Mouse (Mus musculus) NIH3T3 (cell line): ENCODE results near the gene Lrr1.

ENCODE experiments used
- DNase-seq: peaks from one replicate; pipeline ENCODE4 v3.0.0-alpha.2; 2012; ENCODE audit warnings: low read depth

Lrr1 gene

DNA sequence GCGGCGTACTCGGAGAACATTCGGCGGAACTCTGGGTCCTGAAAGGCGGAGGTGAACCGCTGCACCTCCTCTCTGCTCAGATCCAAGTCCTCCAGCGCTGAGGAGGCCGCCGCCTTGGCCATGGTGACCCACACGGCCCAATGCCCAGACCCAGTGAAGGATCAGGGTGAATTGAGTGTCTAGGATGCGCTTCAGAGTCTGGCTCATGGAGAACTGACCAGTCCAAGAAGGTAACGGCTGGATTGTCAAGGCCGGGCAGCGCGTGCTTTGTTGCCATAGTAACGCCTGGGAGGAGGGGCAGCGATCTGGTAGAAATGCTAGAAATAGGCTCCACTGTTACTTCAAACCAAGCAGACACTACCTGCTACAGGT lies 29.5 kb downstream of the Lrr1 start, which contains the start of gene Dnaaf2:
TSS of gene Dnaaf2 (minus strand) at position 266 of the 372 bp plus-strand sequence.
- peak; percentile 84 for DNase-seq

DNA sequence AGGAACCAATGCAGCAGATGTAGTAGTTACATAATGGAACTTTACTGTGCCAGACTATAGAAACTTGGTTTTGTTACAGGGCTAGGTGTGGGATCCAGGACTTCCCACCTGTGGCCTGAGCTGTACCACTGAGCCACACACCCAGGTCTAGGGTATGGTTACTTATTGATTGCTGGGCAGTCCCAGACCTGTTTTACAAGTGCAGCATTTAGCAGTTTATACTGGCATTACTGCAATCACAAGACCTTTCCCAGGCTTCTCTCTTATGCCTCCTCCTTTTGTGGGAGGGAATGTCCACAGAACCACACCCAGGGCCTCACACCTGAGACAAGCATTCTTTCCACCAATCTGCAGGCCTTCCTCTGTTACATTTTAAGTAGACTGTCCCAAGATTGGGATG lies 30.4 kb downstream of the Lrr1 start:
- DNase-seq = no peak

DNA sequence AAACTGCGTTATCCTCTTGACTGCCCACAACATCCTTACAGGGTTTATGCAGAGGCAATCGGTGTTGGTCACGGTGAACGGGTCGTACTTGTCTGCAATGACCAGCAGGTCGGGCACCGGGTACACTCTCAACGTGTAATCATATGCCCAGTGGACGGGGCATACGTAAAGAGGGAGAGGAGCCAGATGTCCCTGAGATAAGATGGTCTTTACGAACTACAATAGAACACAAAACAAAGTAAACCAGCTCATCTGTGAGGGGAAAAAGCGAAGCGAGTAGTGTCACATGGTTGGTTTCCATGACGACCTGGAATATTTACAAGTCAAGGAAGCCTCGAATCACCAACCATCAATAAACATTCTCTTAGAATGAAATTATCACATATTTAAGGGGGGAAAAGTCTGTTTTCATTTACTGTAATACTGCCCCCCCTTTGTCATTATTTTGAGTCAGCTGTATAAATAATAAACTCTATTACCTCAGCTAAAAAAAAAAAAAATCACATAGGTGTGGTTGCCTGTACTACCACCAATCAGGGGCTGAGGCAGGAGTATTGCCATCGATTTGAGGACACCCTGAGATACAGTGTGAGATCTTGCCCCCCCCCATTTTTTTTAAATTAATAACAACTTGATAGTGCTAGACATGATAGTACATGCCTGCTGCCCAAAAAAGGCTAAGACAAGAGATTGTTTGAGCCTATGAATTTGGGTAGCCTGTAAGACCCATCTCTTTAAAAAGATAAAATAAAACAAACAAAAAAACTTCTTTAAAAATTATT lies 35.6 kb downstream of the Lrr1 start, which contains the start of gene Gm49384:
TSS of gene Gm49384 (minus strand) at position 216 of the 782 bp plus-strand sequence.
- peak; percentile 33 for DNase-seq

DNA sequence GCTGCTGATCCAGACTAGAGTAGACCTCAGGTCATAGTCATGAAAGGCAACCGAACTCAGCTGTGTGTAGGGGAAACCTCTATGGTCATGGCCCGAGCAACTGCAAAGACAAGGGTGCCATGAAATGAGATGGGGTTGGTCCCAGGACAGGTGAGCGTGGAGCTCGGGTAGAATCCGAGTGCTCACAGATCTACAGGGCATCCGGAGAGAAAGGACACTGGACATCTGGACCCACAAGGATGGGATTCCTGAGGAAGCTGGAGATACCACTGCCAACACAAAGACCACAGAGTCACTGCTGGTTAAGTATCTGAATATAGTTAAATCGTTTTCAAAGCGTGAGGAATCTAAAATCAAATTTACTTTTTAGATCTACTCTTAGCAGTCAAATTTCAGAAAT lies 38.8 kb downstream of the Lrr1 start:
- no peak for DNase-seq

DNA sequence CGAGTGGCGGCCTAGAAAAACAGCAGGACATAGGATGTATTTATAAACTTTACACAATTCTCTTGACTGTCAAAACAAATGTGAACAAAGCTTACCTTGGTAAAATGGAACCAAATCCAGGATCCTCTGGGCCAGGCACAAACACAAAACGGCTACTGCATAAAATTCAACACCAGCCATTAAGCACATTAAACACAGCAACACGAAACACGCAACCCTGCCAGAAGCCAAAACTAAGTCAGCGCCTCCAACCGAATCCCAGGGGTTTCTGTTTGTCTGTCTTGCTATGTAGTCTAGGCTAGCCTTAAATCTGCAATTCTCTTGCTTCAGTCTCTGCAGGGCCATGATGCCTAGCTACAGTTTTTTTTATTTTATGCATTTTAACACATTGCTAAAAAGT lies 39.3 kb downstream of the Lrr1 start:
- no peak for DNase-seq

DNA sequence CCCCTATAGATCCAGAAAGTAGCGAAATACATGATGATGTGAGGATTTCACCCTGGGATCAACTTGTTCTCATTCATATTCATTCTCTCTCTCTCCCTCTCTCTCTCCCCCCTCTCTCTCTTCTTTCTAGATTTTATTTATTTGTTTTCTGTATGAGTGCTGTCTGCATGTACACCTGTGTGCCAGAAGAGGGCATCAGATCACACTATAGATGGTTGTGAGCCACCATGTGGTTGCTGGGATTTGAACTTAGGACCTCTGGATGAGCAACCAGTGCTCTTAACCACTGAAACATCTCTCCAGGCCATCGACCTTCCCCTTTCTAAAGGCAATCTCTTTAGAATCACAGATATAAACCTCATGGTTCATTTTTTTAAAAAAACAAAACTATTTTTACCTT lies 39.9 kb downstream of the Lrr1 start:
- no peak for DNase-seq

DNA sequence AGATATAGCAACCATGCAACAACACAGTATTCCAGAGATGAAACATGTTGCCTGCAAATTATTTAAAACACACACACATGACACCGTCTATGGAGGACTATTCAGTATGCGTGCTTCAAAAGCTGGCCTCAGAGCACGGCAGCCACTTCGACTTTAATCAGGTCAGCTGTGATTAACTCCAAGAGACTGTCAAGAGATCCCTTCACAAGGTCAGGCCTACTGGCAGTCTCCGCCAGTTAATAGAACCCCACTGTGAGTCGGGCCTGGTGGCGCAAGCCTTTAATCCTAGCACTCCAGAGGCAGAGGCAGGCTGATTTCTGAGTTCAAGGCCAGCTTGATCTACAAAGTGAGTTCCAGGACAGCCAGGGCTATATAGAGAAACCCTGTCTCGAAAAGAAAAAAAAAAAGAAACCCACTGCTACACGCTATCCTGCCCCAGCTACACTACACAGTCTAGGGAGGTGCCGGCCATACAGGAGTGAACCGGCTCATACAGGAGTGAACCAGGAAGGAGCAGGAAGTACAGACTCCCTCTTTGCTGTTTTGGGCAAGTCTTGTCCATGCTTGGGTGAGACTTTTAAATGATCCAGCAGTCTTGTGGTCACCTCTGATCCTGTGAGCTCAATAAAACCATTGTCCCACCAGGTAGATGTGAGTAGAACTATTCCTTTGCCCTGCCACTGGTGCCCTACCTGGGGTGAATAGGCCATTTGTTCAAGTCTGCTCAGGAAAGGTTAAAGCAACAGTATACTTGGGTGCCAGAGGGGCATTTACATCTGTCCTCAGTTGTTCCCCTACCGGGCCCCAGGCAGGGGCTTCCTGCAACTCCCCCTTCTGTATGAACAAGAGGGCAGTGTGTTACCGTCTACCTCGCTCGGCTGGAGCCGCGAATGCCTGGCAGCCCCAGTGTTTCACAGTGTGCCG lies 41.7 kb downstream of the Lrr1 start:
- DNase-seq = no peak

DNA sequence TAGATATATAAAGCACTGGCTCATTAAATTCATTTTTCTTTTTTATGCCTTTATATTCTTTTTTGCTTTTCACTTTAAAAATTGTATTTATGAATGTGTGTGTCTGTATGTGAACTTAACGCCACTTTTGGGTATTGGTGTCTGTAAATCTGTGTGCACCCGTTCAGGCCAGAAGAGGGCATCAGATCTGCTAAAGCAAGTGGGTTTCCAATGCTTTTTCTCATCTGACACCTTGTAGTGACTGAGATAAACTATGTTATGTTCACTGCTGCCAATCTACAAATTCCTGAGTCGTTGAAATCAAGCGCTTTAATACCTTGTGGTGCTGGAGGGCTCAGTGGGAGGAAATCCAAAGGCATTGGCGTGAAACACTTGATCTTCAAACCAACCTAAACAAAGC lies 42.4 kb downstream of the Lrr1 start:
- peak; percentile 57 for DNase-seq

DNA sequence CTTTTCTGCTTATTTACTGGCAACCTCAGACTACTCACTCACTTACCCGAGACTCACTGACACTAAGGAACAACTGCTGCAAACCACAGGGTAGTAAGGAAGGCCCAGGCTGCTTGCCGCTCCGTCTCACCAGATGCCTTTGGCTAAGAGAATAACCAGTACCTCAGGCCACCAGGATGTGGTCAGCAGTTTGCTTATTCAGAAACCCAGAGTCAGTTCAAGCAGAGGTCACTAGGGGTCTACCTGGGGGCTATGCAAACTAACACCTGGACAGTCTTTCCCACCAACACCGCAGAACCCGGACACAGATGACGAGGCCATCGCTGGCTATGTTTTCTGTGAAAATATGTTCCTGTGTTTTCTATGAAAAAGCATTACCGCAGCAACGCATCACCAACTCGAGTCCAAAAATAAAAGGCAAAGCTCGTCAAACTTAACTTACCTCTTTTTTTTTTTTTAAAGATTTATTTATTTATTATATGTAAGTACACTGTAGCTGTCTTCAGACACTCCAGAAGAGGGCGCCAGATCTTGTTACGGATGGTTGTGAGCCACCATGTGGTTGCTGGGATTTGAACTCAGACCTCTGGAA lies 44.7 kb downstream of the Lrr1 start:
- no peak for DNase-seq

DNA sequence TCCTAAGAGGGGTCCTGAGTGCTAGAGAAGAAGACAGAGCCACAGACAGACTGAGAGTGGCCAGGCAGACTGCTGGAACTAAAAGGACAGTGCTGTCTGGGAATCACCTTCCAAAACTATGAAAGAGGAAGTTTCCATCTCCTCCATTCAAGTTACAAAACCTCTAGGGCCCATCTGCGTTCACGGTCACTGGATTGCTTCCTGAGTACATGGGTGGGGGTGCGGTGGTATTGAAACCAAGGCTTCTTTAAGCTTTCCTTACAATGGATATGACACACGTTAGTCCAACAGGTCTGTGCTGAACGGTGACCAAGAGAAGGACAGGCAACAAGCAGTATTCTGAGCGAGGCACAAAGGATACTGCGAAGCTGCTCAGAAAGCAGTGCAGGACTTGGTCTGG lies 45.8 kb downstream of the Lrr1 start:
- DNase-seq = no peak

DNA sequence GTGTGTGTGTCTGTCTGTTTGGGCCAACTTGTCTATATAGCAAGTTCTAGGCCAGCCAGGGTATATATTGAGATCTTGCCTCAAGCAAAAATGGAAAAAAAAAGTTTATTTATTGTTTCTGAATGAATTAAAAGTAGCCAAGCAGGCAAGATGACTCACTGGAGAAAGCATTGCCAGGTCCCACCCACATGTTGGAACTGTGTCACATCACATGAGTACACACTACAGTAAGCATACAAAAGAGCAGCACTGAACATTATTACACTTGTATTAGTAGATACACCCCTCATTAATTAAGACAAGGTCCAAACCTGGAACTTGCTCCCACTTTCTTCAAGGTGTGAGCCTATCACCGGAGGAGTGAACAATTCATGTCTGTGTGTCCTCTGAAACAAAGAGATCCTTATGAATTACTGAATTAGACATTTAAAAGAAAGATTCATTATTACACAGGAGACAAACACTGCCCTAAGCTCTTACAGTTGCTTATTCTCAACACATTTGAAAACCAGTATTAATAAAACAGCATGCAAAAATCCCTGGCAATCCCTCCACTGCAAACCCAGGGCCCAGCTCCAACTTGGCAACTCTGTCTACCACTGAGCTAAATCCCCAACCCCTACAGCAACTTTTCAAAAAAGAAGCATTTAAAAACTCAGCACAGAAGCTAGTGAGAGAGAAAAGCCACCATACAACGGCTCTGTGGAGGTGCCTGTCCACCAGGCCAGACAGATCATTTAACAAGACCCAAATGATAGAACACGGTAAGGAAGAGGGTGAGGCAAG lies 46.6 kb downstream of the Lrr1 start:
- DNase-seq = peak; percentile 96

DNA sequence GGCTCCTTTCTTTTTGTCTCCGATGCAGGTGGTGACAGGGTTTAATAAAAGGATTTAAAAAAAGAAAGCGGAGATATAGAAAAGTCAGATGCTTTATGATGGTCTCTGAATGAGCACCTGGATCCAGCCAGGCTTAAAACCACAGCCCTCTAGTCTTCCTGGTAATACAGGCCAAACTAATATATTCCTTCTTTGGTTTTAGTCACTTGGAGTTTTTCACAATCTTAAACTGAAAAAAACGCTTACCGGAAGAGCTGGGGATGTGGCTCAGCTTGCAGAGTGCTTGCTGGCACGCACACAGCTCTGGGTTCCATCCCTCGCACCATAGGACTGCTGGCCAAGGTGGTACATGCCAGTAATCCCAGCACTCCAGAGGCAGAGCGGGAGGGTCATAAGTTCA lies 48.0 kb downstream of the Lrr1 start:
- no peak for DNase-seq

DNA sequence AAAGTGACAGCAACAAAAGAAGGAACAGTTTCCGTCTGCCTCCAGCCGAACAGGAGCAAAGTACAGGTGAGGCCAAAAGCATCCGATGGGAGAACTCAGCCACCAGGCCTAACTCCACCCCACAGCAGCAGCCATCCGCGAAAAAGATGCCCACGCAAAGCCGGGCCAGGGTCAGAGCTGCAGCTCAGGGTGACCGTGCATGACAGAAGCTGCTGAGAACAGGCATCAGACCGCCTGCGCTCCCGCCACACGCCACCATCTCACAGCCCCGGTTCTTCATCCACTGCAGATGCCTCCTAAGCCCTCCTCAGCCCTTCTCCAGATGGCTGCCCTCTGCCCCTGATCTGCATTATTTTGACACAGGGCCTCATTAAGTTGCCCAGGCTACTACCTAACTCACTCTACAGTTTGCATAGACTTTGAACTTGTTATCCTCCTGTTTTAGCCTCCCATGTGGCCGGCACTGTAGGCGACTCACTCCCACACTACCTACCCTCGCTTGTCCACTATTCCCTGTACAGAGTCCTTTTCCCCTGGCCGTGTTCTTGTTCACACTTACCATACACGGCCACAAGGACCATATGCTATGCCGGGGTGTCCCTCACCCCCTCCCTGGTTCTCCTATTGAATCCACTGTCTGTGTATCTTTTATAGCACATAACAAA lies 52.1 kb downstream of the Lrr1 start:
- no peak for DNase-seq

DNA sequence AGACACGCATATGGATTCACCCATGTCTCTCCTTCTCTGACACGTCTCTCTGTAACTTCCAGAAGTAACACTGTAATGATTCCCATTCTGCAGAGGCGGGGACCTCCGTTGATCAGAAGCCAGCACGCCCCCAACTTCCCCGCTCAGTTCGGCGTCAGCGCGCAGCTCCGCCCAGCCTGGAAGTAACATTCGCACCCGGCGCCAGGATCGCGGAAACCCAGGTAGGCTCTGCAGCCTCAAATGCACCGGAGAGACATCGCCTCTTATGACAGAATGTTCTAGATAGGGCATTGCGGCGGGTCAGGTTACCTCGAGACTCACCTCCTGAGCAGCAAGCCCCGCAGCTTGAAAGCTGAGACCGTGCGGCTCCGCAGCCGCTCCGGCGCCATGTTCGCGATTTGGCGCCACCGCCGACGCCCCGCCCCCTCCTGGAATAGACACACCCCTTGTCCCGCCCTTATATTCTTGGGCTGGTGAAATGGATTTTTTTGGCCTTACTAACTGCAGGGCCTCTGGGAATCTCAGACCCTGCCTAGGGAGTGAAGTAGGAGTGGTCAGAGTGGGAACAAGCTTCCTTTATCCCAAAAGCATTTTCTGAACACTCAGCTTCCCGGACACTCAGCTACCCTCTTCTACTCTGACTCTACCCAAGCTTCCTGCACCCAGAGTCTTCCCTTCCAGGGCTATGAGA lies 59.3 kb downstream of the Lrr1 start, which contains the start of gene Pole2:
TSS of gene Pole2 (minus strand) at position 420 of the 691 bp plus-strand sequence.
- peak; percentile 96 for DNase-seq
